Mouse (Mus musculus) brain, embryonic 14.5 days (tissue): ENCODE results near the gene Wdr6.

Experiments used
- CTCF ChIP-seq: fragments of 200-500 bp; IDR thresholded peaks from 2 replicates; pipeline ENCODE4 v1.5.1; 2012; ENCODE audit warnings: inconsistent platforms, mild to moderate bottlenecking, moderate library complexity, borderline replicate concordance; ENCODE audit not compliant: insufficient read depth, insufficient read length; ENCODE audit errors: extremely low read depth
- POLR2A ChIP-seq: fragments of 200-500 bp; IDR thresholded peaks from 2 replicates; pipeline ENCODE4 v1.6.1; 2012; ENCODE audit warnings: mild to moderate bottlenecking, inconsistent platforms, borderline replicate concordance; ENCODE audit not compliant: poor library complexity, insufficient read depth, insufficient read length, severe bottlenecking; ENCODE audit errors: extremely low read depth

GRCm38 (mm10) chr9:108608889-108609288, 30.4 kb upstream of the Wdr6 start:
- no peak for TF ChIP-seq CTCF
- no peak for TF ChIP-seq POLR2A
